Mouse (Mus musculus) liver (tissue): ENCODE data around the gene Tent5c.

Experiments used
- DNase-seq: peaks from one replicate; pipeline ENCODE4 v3.0.0-alpha.2; 2020; ENCODE audit warnings: mixed read lengths

The Tent5c gene

DNA sequence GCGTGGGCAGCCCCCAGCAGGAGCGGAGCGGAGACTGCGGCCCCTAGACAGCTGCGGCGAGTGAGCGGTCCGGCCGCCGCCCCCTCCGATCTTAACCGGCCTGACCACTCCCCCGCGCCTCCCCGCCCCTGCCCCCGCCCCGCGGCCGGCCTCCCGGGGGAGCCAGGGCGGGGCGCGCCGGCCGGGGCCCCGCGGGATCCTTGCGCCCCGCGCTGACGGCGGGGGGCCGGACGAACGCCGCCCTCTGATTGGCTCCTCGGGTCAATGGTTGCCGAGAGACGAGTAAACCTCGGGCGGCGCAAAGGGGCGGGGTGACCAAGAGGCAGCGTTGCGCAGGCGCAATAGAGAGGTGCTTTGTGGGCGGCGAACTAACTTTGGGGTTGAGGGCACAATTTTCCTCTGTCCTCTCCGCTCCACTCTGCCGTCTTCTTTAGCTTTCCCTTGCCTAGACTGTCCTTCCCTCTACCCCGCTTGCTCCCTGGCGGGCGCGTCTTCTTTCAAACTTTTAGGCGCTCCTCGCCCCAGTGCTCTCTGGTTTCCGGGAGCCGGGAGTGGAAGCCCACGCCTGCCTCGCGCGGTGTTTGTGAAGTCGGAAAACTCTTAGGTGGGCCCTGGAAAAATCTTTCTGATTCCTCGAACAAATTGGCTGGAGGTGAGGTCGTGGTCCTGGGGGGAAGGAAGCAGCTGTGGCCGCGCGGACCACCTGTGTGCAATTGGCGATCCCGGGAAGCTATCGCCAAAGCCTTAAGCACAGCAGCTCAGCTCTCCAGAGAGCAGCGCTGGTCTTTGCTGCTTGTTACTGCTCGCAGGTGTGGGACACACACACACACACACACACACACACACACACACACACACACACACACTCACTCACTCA is at the start of gene Tent5c:
TSS of gene Tent5c (minus strand) at position 192 of the 877 bp plus-strand sequence.
- peak; percentile 99 for DNase-seq

DNA sequence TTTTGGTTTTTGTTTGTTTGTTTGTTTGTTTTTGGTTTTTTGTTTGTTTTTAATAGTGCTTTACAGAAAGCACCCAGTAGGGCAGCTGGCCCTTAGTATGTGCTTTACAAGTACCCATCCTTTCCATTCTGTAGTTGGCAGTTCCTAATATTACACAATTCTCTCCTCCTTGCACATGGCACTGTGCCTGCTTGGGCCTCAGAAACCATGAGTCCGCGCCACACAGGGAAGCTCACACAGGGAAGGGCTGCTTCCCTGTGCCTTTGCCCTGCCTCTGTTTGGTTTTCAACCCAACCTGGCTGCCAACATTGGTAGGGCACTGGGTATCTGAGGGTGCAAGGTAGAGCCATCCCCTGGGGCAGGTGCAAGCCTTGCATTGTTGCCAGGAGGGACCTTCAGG is 47.6 kb upstream of the Tent5c start:
- no peak for DNase-seq

DNA sequence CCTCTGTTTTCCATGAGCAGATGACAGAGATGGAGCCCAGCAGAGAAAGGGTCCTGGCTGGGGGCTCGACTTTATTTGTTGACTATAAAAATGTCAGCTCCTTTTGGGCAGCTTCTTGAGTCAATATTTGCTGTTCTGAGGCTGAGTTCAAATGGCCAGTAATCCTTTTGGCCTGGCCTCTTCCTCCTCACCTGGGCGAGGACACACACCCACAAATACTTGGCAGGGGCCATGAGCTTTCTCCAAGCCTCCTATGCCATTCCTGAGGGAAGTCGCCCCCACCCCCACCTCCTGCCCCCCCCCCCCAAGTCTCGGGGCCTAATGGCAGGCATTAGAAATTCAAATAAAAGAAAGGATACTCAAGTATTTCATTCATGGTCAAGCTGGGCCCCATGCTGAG is 46.8 kb upstream of the Tent5c start:
- DNase-seq, result no peak

DNA sequence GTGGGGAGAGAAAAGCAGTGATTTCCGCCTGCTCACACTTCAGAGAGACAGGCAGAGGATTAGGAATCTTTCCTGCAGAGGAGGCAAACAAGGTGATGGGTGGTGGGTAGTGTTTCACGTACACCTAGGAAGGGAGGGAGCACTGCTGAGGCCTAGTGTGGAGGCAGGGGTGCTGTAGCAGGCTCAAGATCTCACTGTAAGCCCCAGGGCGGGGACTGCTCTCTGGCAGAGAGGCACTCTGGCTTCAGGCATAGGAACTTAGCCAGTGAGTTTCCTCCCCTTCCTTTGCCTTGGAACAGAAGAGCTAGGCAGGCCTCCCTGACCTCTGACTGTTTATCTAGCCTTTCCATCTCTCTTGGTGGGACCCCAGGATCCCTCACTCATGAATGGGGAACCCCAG is 46.2 kb upstream of the Tent5c start:
- DNase-seq, result no peak

DNA sequence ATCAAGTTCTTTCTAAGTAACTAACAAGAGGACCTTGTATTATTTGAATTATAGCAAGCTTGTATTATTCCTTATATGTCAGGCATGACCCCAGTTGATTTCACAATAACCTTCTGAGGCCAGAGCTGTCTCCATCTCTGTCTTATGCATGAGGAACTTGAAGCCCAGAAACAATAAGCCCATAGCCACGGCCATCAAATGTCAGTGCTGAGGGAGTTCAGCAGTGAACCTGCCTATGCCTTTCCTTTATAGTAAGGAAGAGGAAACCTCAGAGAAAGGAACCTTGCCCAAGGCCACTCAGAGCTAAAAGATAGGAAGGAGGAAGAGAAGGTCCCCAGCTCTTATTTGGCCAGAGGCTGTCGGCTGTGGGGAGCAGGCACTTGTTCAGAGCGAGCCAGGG is 45.3 kb upstream of the Tent5c start:
- no peak for DNase-seq

DNA sequence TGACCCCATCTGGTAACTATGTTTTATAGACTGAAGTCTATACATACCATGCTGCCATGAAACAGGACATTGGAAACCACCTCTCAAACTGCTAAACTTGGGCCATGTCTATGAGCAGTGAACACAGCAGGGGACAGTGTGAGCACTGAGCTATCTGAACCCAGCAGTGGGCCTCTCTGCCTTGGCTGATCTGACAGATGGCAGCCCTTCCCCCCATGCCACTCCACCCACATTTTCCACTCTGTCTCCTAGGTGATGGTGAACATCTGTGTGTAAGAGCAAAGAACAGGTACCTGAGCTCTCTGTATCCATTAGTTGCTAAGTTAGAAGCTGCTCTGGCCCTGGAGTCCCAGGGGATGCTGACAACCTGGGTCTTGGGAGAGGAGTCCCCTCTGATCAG is 44.3 kb upstream of the Tent5c start:
- peak; percentile 75 for DNase-seq

DNA sequence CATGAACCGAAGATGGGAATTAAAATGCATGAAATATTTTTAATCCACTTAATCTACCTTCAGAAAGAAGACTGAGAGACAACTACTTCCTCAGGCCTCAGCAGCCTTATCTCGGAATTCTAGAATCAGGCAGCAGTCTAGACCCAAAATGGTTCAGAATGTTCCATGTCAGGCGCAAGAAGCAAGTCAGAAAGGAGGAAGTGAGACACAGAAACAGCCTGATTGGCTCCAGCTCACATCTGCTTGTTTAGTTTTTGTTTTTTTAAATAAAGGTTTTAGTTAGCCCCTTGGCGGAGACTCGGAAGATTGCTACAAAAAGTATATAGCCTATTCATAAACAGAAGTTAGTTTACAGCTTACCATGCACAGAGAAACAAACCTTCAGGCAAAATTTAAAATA is 41.8 kb upstream of the Tent5c start:
- no peak for DNase-seq

DNA sequence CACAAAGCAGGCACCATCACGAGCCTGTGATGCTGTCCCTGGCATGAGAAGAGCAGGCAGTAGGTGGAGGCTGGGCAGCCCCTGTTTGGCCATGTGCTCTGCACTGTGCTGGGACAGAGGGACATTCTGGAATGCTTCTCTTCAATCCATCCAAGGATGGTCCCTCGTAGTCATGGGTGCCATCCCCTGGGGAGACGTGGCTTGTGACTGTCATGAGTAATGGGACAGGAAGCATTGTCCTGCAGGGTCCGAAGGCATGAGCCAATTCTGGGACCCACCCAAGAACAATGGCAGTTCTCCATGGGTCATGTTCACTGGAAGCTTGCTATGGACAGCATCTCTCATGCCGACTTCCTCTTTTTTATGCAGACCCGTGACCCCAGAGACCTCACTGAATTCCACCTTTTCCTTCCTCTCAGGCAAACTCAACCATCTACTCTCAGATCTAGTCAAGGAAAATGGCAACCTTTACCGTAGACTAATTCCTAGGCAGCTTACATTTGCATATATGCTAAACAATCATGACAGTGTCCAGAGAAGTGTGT is 41.2 kb upstream of the Tent5c start:
- no peak for DNase-seq

DNA sequence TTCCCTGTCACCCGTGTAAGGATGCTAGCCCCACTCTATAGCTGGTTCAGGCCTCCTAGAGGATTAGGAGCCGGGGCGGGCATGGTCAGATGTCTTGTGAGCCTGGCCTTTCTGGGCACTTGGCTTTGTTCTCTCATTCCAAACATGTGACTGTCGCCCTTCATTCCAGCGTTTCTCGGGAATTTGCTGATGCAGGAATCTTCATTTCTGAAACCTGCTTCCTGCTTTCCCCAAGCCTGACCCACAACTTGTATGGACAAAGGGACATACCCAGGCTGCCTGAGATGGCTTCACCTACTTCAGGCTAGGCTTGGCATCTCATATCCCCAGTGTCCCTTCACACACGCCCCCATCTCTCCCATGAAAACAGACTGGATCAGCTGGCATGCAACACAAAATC is 33.5 kb upstream of the Tent5c start:
- no peak for DNase-seq

DNA sequence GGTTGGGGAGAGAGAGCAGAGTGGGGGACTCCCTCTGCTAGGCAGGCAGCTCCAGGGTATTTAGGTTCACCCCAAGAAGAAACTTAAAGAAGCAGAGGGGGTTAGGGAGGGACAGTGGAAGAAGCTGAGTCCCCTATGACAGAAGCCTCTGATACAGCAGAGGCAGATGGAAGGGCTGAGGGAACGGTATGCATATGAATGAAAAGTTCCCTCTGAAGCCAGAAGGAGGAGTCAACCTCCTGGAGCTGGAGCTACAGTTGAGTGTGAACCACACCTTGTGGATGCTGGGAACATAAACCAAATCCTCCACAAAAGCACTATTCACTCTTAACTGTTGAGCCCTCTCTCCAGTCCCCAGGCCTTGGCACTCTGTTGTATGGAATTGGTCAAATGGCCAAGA is 32.5 kb upstream of the Tent5c start:
- no peak for DNase-seq

DNA sequence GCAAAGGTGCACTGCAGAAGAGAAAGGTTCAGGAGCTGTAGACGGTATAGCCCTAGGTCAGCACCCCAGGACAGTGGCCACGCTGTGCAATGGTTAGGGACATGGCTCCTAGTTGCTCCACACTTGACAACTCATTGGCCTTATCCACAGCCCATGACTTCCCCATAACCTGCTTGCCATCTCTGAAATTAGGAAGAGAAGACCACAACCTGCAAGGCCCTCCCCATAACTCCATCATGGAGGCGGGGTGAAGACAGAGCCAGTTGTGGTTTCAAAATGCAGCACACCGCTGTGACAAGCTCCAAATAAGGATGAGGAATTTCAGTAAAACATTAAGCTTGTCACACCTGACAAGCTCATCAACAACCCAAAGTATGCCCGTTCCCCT is 26.6 kb upstream of the Tent5c start:
- DNase-seq, result no peak

DNA sequence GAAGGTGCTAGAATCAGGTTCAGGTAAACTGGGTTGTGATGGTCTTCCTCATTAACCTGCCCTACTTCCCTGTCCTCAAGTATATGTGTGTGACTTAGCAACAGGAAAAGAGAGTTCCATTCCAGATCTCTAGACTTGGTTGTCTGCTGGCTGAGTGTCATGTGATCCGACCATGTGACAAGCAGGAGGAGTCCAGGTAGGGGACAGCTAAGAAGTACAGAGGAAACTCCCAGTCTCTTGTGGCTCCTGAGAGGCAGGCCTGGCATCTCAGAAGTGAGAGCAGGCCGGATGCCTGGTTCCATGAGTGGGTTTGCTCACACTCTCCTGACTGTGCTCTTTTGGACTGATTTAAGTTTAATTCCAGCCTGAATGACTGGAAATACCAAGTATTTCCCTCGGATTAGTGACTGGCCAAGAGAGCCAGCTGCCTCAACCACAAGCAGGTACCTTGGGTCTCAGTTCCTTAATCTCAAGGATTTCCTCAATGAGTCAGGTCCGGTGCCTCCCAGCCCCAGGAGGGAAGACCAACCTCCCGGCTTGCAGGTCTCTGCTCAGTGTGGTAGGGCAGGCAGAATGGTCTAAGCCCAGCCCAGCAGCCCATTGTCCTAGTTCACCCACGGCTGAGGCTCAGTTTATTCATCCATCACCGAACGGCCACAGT is 26.1 kb upstream of the Tent5c start:
- DNase-seq, result no peak

DNA sequence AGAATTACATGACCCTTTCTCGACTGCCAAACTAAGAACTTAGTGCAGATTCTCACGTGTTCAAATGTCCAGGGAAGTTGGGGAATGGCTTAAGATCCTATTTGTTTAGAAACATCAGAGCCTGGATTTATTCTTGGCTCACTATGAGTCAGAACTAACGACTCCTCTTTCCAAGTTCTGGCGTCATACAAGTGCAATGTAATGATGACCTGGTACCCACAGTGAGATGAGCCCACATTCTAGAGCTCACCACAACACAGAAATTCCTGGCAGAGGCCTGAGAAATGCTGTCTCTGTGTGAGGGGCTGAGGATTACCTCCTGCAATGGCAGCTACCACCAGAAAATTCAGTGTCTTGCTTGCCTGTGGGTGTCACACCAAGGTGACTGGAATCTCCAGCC is 18.1 kb upstream of the Tent5c start:
- no peak for DNase-seq

DNA sequence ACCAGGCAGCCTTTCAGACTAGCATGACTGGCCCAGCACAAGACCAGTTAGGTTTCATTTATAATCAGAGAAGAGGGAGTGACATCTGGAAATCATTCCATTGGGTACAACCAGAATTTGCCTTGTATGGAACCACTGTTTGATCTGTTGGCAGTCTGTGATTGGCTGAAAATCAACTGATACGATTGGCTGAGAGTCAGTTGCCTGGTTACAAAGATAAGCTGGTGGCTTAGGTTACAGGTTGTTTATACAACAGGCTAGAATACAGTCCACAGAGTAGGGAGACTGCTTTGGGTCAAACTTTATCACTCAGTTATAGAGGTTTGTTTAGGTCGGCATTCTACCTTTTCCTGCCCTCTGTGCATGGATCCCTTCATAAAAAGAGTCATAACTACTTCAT is 17.6 kb upstream of the Tent5c start:
- DNase-seq, result no peak

DNA sequence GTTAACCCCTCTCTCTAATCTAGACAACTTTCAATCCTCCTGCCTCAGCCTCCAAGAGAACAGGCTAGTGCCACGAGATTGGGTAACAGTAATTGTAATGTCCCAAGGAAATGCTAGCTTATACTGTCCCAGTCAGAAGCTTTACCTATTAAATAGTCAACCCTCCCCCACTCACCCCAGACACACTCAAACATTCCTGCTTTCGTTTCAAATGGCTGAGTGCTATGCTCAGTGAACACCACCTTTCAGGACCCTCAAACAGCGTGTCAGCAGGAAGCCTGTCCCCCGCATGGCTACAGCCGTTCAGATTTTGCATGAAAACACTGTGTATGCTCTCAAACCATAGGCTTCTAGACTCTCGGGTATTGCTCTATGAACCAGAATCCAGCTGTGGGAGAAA is 14.8 kb upstream of the Tent5c start:
- DNase-seq, result no peak

DNA sequence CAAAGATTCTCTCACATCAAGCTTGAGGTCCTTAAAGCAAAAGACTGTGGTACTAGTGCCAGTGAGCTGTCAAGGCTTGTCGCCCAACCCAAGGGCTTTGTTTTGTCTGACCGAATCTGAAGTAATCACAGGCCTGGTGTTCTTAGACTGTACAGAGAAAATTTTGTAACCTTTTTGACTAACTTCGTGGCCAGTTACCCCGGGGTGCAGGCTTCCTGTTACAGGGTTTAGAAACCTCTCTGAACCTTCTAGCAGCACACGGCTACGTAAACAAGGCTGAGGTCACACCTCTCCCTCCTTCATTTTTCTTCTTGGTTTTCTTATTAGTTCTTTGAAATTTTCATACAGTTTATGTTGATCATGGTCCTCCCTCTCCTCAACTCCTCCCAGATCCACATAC is 13.4 kb upstream of the Tent5c start:
- DNase-seq, result no peak

DNA sequence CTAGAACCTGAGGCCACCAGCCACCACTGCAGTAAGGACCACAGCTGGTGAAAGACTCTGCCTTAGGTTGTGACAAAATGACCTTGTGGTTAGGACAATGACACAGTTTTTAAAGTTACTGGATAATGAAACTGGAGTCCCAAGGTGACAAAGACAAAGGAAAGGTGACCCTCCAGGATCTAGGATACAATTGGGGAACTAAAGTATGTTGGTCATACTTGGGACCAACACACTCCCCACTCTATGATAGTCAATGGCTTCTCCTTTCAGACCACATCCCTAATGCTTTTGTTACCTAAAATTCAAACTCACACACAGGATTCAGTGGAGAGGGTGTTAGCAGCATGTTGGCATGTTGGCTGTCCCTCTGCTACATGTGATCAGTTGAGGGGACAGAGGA is 12.8 kb upstream of the Tent5c start:
- no peak for DNase-seq

DNA sequence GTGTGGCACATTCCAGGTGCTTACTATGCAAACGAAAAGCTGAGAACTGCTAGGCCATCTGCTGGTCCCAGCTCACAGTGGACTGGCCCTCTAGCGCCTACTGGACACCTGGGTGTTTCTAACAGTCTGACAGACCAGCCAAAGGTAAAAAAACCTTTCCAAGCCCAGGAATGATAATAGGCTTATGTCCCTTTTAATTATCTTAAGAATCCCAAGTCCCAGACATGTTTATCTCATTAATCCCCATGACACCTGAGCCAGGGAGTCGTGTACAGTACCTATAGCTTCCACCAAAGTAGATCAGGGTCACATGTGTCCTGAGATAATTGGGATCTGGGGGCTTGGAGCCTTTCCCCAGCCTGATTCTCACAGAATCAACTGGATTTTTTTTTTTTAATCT is 7.0 kb upstream of the Tent5c start:
- no peak for DNase-seq

DNA sequence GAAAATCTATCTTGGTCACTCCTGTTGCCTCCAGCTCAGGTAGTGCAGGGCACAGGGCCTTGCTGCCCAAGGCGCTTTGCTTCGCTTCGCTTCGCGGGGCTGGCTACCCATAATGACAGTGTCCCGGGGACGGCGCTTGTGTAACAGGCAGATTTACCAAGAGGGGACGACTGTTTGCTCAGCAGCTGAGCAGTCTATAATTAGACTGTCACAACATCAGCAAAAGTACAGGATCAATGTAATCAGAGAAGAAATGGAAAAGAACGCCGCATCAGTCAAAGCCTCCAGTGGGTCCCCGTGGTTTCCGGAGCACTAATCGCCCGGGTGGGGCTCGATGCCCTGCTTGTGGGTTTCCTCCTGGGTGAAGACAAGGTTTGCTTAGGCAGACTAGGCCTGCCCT is 6.3 kb upstream of the Tent5c start:
- DNase-seq, result no peak

DNA sequence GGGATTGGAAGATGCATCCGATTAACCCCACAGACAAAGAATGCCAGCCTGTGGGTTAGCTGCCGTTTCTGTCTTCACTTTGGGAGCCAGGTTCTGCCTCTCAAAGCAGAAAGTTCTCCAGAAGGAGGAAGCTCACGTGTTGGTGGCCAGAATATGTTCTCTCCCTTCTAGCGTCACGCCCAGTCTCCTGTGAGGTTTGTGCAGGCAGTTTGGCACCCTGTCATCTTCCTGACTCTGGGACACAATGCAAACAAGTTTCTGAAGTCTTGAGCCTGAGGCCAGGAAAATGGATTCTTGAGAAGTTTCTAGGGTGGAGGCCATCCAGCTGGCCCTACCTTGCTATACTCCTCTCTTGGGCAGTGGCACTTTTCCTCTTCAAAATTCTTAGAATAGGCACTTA is 5.8 kb upstream of the Tent5c start:
- DNase-seq, result no peak

DNA sequence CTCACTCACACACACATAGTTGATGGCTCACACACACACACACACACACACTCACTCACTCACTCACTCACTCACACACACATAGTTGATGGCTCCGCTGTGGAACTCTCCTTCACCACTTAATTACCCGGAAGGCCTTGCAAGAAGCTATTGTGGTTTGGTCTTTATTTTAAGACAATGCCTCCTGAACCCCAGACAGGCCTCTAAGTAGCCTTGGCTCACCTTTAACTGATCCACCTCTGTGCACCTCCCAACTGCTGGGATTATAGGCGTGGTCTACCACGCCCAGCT is 831 bp upstream of the Tent5c start:
- peak; percentile 54 for DNase-seq

DNA sequence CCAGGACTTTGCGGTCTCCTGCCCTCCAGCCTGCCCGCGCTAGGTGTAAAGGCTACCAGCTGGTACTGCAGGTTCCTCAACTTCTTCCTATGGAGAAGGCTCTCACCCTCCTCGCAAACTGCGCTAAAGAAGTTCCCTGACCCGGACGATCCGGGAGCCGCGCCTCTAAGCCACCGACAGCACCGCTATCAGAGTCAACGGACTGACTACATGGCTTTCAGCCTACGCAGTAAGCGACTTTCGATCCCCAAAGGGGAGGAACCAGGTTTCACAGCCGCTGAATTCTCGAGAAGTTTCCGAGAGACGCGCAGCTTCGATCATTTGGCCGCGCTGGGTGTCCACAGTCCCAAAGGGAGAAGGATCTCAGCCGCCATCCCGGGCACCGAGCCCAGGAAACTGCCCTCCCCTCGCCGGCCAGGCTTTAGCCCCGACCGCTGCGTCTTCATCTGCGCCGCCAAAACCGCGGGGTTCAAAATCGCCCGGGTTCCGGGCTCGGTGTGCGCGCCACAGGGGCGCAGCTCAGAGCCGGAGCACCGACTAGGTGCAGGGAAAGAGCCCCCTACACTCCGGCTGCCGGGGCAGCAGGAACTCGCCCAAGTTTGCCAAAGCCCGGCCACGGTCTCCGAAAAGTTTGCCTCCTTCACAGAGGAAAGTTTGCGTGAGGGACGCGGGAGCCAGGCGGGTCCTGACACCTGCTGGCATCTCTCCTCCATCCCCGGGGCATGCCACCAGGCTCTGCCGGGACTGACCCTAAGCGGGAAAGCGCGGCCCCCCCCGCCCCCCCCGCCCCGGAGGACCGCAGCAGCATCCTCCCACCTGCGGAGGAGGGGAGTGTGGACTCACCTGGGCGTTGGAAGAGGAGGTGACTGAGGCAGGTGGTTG is 632 bp downstream of the Tent5c start:
- peak; percentile 78 for DNase-seq

DNA sequence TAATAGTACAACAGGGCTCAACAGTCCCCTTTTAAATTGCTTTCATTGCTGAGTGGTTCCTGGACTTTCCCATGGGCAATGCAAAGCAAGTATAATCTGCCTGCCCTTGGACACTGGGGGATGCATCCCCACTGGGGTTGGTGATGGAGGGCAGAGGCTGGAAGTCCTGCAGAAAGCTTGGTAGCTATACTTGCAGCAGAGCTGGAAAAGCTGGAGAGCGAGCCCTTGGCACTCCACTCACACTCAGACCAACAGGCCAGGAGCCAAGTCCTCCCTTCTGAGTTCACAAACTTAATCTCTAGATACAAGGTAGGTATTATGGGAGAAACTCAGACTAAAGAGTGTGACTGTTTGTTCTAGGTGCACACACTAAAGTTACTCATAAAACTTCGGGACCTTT is 2.1 kb downstream of the Tent5c start:
- DNase-seq, result no peak
